Mouse (Mus musculus) adrenal gland, adult 18-20 months (tissue): ENCODE results near the gene Dpf3. TPM values are rescaled to one million over a fixed set of nuclear protein-coding genes. Genes with fewer than 3 reads are reported as not detected.
A peak's percentile ranks its signal among the peaks of the same experiment; 100 is the strongest.

Experiments
- DNase-seq, 2 experiments: peaks; one replicate each; pipeline ENCODE4 v3.0.0; 2021 to 2022; ENCODE audit warnings: low spot score in 2 of 2
- total RNA-seq, 2 experiments: library from RNA; stranded (reverse); gene quantifications; 1 replicate in 1 of 2; 2 replicates in 1 of 2; pipeline ENCODE4 v1.2.3; 2021

The Dpf3 gene
- total RNA-seq, 2 experiments from 2014 or later: 7.3 to 7.7 TPM

DNA sequence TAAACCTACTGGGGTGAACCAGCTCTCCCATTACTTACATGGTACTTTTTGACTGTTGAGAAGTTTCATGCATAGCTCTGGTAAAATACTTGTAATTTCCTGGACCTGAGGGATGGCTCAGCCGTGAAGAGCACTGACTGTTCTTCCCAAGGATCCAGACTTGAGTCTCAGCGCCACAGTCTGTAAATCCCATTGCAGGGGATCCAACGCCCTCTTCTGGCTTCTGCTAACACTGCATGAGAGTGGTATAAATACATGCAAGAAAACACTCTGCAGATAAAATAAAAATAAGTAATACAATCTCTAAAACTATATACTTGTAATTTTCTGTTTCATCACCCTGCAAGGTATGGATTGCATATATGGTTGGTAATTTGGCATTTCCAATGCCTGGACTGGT is 10.4 kb upstream of the Dpf3 start:
- DNase-seq: no peak

DNA sequence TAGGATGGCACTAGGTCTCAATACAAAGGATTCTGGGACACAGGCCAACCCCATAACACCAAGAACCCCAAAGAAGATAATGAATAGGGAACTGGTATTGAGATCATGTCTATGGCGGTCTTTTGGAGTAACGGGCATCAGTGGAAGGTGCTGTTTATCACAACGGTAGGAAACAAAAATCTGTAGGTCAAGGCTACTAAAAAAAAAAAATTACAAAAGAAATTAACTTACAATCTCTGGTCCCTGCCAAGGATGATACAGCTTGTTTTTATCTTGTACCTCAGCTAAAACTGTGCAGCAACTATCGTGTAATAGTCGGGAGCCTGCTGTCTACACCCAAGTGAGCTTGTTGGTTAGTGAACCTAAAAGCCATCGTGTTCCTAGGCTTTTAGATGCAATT is 9.2 kb upstream of the Dpf3 start:
- DNase-seq: no peak

DNA sequence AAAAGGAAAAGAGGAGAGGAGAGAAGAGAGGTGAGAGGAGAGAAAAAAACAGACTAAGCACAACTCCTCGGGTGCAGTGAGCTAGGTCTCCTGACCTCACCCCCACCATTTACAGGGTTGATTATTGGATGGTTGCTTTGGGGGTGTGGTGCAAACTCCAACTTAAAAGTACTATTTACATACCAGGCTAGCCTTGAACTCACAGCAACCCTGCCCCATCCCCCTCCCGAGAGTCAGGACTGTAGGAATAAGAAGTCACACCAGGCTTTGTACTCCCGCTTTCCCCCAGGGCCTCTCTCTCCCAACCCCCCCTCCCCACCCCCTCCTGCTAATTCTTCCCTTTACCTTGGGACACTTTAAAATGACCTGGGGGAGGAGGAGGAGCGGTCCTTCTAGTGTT is 8.8 kb upstream of the Dpf3 start:
- DNase-seq: no peak

DNA sequence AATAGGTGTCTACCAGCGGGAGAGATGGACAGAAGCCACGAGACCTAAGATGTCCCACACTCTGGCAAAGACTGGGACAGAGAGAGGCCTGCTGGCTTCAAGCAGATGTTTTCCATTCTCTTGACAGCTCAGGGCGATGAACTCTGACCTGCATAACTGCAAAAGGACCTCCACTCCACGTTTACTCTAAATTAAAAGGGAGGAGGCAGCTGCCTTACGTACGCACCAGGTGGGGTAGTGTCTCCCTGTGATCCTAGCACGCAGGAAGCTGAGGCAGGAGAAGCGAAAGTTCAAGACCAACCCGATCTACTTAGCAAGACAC is 8.4 kb upstream of the Dpf3 start:
- DNase-seq: no peak

DNA sequence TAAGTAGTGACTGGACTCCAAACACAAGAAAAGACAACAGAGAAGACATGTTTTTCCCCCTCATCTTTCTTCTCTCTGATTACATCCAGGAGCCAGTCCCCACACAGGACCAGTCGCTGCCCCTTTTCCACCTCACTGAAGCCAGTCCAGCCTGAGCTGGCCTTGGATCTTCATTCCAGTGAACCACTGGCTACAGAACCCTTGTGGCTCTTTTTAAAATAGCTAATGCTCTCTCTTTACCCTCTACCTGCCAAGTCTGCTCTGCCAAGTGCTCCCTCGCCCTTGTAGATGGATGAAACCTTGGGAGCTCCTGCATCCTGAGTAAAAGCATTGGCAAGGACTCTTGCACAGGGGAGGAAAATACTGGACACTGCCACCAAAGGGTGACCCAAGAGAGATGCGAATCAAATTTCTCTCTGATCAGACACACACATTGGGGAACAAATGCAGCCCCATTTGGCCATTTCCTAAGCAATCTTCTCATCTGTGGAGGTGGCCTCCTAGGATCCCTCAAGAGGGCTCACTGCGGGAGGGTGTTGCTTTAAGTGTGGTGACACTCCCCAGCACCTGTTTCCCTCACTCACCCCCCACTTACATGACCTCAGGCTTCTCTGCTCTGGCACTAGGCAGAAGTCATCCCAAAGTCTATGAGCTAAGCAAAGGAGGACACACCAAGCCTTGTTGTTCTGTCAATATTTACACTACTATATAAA is 7.9 kb upstream of the Dpf3 start:
- no peak for DNase-seq

DNA sequence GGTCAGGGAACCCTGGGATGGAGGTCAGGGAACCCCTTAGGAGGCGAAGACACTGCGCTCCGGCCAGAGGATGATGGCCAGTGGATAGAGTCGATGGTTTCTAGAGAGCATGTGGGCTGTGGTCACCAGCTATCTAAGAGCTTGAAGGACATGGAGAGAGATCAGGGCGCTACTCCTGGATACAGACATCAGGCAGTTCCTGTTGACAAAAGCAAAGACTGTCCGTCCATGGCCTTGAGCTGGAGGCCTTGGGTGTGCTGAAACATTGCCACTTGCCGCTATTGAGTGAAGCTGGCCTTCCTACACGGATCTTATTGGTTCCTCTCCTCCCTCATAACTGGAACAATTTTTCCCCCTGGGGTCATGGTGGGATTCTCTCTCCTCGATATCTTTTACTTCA is 6.7 kb upstream of the Dpf3 start:
- no peak for DNase-seq

DNA sequence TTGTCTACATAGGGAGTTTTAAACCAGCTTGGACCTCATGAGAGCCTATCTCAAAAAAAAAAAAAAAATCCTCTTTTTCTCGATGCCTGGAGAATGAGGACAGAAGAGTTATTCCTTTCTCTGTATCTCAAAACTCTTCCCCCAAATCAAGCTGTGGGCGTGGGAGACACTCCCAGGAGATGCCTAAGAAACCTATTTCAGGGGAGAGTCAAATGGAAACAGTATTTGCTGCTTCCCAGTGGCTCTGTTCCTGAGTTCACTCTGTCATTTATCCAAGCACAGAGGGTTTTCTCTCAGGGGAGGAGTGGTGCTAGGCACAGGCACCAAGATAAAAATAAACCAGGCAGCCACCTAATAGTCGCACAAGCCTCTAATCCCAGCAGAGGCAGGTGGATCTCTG is 5.3 kb upstream of the Dpf3 start:
- no peak for DNase-seq

DNA sequence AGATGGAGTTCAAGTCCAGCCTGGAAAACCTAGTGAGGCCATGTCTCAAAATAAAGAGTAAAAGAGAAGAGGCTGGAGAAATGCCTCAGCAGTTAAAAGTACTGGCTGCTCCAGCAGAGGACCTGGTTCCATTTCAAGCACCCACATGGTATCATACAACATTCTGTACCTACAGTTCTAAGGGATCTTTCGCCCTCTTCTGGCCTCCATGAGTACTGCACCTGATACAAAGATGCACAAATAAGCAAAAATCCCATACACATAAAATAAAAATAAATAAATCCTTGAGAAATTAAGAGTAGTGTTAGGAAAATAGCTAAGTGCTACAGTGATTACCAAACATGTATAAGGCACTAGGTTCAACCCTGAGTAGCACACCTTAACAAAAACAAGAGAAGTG is 4.1 kb upstream of the Dpf3 start:
- no peak for DNase-seq

DNA sequence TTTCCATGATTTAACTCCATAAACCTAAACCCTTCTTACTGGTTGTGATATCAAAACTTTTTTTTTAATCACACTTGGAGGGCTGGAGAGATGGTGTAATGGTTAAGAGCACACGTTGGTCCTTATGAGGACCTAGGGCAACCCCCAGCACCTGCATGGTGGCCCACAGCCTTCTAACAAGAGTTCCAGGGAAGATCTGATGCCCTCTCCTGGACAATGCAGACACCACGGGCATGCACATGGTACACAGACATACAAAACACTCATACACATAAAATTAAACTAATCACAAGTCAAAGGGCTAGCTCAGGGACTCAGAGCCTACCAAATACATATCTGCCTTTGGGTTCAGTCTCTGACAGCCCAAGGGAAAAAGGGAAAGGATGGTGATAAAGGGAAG is 2.2 kb upstream of the Dpf3 start:
- no peak for DNase-seq

DNA sequence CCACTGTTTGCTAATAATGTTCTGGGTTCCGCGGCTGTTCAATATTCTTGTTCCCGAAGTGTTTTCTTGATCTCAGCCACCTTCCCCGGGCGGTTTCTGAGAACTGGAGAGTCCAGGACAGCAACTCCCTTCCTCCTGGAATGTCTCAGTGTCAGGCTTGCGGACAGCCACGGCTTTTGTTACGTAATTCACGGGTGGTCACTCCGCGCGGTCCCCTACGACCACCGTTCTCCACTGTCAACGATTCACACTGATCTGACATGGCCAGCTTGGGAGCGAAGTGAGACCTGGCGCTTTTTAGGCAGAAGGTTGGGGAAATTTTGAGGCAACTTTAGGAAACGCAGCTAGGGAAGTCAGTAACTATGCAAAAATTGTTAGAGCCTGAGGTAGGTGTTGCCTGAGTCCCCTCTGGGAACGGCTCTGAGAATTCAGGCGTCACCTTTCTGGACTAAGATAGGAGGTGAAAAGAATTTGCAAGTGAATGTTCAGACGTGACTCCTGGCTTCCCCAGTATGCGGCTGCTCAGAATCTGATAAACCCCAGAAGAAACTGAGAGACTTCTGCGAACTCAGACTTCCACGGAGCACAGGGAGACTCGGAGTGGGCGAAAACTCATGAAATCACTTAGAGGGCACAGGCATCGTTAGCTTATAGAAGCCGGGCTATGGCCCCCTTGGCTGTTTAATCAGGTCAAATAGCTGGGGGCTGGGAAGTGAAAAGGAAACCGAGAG is 860 bp upstream of the Dpf3 start:
- peak; percentile 36 to 38 for DNase-seq

DNA sequence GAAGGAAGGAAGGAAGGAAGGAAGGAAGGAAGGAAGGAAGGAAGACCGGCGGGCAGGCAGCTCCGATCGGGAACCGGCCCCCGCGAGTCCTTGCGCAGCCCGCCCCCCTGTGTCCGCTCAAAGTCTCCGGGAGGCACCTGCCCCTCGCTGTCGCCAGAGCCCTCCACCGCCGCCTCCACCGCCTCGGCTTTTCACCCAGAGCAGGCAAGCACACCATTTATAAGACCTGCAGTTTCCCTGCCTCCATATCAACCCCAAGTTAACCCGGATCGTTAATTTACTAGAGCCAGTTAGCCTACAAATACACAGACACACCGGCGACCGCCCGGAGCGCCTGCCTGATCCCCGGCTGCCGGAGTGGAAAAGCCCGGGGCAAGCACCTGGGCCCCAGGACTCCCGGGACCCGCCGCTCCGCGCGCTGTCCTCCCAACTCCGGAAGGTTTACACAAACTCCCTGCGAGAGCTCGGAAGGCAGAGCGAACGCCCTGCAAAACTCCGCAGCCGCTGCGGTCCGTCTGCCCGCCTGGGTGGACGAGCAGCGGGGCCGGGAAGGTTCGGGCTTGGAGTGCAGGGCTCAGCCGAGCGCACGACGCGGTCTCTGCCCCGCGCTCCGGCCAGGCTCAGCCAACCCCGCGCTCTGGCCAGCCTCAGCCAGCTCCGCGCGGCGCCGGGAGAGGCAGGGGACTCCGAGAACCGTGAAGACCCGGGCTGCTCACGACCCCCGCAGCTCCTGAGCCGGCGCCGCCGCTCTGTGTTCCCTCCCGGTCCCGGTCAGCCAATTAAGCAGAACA is 650 bp downstream of the Dpf3 start:
- peak; percentile 58 for DNase-seq

DNA sequence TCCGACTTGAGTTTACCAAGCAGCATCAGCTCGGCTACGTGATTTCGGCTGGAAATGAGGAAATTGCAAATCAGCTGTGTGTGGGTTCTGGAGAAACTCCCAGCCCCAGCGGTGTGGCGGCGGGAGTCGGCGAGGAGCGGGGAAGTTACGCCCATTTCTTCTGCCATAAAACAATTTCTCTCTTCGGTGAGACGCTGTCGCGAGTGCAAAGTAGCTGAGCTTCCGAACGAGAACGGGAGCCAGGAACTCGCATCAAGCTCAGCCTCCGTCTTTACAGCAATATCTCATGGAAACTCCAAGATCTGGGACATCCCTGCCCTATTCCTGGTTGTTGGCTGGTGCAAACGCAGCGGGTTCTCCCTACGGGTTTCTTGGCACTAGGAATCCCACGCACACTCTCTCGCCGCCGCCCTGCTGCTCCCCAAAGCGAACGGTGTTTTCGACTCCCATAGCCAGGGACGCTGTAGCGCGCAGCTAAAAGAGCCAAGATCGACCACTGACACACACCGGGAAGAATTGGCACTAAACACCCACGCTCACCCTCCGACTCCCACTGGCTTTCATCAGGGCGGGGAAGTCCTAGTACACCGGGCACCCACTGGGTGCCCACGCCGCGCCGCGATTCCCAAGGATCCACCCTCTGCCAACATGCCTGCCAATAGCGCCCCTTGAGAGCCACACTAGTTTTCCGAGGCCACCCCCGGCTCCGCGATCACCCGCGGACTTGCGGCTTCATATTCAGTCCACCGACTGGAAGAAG is 1.4 kb downstream of the Dpf3 start:
- DNase-seq: peak; percentile 24 to 41

DNA sequence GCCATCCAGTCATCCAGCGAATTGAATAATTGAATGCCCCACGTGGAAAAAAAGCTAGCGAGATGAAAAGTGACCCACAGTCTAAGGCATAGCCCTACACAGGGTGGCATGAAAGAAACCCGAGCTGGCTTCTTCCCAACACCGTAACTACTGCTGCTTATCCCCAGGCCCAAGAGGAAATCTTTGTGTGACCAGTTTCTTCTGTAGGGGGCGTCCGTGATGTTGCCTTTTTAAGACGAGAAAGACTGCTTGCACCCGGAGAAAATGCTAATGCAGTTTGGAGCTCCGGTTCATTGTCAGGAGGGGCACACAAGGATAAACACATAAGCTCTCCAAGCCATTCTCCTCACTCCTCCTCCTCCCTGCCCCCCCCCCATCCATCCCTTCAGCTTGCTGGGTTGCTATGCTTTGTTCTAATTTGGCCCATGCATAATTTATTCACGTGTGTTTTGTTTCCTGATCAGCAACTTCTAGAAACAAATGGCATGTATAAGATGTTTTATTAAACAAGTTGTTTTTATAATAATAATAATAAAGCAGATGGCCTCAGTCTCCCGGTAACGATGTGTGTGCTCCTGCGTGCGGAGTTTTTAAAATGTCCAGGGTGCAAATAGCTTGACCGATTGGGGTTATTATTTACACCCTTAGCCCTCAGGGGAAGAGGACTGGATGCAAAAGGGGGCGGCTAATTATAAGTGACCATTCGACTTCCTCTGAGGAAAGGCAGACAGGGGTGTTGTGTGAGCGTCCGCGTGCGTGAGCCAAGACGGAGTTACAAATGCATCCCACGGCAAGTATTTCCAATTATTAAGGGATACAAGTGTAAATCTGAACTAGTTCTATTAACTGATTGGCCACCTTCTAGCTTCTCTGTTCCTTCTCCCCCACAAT is 2.4 kb downstream of the Dpf3 start:
- no peak for DNase-seq

DNA sequence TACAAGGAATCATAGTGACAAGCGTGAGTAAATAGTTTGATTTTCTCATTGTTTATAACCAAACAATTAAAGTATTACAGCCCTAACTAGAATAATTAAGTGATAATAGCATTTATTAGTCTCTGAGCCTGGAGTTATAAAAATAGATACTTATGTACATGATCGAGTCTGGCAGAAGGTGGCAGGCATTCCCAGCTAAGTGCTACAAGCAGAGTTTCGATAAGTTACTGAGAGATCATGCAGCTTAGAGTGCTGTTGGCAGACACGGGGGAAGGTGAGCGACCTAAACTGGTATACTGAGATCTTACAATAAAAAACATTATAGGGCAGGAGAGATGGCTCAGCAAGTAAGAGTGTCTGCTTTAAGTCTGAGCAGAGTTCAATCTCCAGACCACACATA is 3.9 kb downstream of the Dpf3 start:
- no peak for DNase-seq

DNA sequence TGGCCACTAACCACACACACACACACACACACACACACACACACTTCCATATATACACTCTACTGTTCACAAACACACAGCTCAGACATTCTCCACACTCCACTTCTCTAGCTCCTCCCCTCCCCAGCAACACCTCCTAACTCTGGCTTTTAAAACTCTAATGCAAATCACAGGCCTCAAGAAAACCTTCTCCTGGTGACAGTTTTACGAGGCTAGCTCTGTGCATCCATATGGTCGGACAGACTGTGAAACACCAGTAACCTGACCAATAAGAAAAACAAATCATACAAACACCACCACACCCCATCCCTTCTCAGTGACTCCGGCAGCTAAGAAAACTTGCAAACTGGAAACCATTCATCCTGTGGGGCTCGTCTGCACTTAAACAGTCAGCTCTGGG is 6.1 kb downstream of the Dpf3 start:
- no peak for DNase-seq

DNA sequence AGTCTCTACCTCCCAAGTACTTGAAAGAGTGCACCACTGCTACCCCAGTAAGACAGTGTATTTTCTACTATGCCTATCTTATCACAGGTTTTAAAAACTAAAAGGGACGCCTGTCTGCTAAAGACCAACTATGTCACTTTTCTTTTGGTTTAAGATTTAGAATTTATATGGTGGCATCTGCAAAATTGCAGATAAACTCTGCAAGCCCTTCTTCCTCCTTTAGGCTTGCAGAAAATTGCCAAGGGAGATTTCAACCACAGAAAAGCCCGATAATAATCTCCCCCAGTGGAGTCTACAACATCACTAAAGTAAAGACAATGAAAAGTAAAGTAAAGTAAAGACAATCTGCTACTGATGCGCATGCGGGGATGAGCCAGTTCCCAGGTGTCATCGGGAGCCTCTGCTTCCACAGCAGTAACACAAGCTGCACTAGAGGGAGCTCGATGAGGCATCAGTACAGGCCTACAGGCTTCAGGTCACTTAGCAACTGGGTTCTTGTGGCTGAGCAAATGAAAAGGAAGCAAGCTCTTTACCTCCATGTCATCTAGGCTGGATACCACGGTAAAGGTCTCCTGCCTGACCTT is 7.6 kb downstream of the Dpf3 start:
- no peak for DNase-seq

DNA sequence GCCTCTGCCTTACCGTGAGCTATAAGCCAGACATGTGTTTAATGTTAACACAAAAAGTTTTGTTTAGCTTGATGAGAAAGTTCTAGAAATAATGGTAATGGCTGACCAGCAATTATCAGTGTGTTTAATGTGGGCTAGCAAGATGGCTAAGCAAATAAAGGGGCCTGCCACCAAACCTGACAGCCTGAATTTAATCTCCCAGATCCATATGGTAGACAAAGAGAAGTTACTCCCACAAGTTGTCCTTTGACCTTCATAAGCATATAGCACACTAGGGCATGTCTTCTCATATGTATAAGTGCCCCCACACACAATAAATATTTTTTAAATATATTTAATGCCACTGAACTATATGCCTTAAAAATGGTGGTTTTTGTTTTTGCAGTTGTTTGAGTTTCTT is 8.4 kb downstream of the Dpf3 start:
- no peak for DNase-seq

DNA sequence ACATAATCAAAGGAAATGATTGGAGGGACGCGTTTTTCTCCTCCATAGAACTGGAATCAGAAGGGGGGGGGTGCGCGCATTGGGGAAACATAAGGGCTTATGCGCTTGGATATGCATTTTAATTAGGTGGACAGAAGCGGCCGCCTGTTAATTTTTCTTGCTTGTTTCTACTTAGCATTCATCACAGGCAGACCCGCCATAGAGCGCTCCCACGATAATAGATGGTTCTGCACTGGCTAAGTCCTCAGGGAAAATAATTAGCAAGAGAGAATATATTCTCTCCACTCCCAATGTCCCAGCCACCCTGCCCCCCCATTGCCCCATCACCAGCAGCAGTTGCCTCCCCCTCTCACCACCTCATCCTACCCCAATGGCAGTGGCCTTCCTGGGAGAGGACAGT is 11.2 kb downstream of the Dpf3 start:
- no peak for DNase-seq

DNA sequence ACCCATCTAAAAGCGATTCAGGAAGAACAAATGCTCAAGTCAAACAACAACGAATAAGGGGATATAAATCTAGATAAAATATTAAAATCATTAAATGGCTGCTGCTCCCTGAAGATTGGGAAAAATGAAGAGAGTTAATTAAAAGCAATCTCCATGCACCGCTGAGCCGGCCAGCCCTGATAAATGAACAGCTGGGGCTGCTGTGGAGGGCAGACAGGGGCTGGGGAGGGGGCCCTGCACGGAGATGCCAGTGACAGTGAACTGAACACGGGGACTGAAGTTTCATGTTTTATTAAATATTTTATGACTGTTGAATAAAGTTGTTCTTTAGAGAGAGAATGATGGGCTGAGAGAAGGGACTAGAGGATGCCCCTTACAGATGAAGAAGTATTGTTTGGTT is 12.1 kb downstream of the Dpf3 start:
- no peak for DNase-seq

DNA sequence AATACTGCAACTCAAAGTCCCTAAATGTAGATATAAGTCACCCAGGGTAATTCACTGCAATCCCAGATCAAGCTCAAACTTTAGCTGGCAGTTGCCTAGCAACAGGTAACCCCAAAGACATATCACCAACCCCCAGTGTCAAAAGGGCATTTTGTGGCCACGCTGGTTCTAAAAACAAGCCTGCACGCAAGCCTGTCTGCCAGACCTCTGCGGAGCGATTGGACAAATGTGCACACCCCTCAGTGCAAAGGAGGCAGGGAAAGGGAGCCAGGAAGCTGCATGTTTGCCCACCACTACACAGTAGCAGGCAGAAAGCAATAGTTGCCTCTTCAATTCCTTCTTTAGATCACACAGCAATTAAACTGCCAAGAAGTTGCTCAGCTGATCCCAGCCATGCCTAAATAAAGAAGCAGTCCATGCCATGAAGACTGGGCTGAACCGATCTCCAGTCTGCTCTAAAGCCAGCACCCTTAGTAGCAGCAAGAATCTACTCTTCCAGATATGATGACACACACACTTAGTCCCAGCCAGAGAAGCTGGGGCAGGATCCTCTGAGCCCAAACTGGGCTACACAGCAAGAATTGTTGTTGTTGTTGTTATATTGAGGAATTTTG is 13.4 kb downstream of the Dpf3 start:
- no peak for DNase-seq
